Mouse (Mus musculus) olfactory bulb, adult 2 months (tissue): ENCODE results near the gene Lmnb2. TPM values are rescaled to one million over a fixed set of nuclear protein-coding genes. Genes with fewer than 3 reads are reported as not detected.

Experiments used
- H3K27ac ChIP-seq: fragments of 200-500 bp; 2 replicates; pipeline ENCODE4 v1.5.1; 2012; ENCODE audit warnings: low read depth, low read length; ENCODE audit not compliant: insufficient read depth
- H3K4me1 ChIP-seq: fragments of 200-500 bp; 2 replicates; pipeline ENCODE4 v1.6.1; 2012; ENCODE audit warnings: low read length; ENCODE audit not compliant: control insufficient read depth, insufficient read depth
- H3K4me3 ChIP-seq: fragments of 200-500 bp; 2 replicates; pipeline ENCODE4 v1.5.1; 2012; ENCODE audit warnings: mild to moderate bottlenecking, low read depth, low read length, moderate library complexity; ENCODE audit not compliant: insufficient read depth
- CTCF ChIP-seq: fragments of 200-500 bp; IDR thresholded peaks from 2 replicates; pipeline ENCODE4 v1.5.1; 2012; ENCODE audit warnings: low read depth, mild to moderate bottlenecking, low read length, moderate library complexity; ENCODE audit not compliant: insufficient read depth
- POLR2A ChIP-seq: fragments of 200-500 bp; IDR thresholded peaks from 2 replicates; pipeline ENCODE4 v1.6.1; 2012; ENCODE audit warnings: mild to moderate bottlenecking, low read depth, low read length, moderate library complexity; ENCODE audit not compliant: insufficient read depth
- WGBS: fragments of 180-500 bp; shearing (Covaris S2); methylation state at CpG from one replicate; pipeline ENCODE4 v1.1.7; 2018; 5-methylcytosine and 5-hydroxymethylcytosine counted together
- polyA plus RNA-seq: library from polyadenylated mRNA; stranded (reverse); fragments of >200 nt; gene quantifications from 2 replicates; pipeline ENCODE4 v1.2.4, GENCODE M21; 2012; ENCODE audit warnings: low replicate concordance; ENCODE audit not compliant: missing spikeins, insufficient read depth, insufficient read length

Gene Lmnb2
- polyA plus RNA-seq, 1 experiment, result not detected

DNA sequence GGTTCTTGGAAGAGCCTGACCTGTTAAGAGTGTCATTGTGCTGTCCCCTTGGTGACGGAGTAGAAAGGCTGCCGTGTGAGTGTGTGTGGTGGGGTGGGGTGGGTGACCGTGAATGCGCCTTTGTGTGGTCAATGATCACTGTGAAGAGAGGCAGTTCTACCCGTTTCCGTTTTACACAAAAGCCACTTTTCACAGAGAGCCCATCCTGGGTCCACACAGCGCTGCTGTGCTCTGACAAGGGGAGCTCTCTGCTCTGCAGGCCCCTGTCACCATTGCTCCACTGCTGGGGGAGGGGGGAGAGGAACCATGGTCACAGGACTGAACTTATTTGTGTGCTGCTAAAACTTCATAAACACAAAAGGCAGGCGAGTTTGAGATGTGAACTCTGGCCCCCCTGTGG is 60.7 kb downstream of the Lmnb2 start:
- WGBS, result 50% methylated on average over 8 of the region's 8 CpGs
- 0 out of 2 replicates have a peak overlapping the region, but pooled peaks have one; percentile 27 for H3K27ac ChIP-seq
- peaks cover 39% of the 10 kb centered on the region for H3K4me1 ChIP-seq
- no peak overlapping the region for H3K4me3 ChIP-seq
- TF ChIP-seq CTCF (no peak), POLR2A (no peak)

DNA sequence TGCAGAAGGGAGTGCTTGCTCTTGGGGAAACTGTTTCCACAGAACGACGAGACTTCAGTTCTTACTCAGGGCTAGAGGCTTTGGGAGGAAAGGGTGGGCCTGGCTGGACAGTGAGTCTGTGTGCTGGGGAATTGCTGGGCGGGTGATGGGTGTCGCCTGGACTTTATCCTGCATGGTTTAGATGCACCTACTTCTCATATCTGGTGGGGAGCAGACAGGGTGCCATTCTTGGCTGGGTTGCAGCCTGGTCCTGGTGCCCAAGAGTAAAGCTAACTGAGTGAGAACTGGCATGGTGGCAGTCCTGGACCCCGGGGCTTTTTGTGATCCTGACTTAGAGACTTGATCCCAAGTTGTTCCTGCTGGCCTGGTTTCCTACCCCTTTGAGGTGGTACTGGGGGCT is 61.1 kb downstream of the Lmnb2 start:
- 71% methylated on average over 5 of the region's 5 CpGs for WGBS
- Histone ChIP-seq H3K4me1 (peaks cover 39% of the 10 kb centered on the region), H3K27ac (no peak overlapping the region), H3K4me3 (no peak overlapping the region)
- TF ChIP-seq CTCF (no peak), POLR2A (no peak)

DNA sequence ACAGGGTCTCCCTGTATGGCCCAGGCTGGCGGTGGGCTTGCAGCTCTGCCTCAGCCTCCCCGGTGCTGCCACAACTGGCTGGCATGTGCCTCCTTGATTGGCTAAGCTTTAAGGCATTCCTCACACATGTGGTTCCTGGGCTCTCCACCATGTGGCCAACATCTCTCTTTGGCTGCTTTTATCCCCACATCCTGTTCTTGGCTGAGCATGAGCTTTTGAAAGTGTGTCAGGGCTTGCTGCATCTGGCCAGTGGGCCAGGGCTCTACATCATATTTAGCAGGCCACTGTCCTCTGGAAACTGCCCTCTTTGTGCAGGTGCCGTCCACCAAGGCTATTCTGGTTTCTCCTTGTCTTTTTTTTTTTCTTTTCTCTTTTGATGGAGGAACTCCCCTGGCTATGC is 61.8 kb downstream of the Lmnb2 start:
- Histone ChIP-seq H3K4me1 (peaks cover 39% of the 10 kb centered on the region), H3K27ac (no peak overlapping the region), H3K4me3 (peak overlapping the region; percentile 62; the same call in 1 of the 2 replicates)
- TF ChIP-seq POLR2A (no peak), CTCF (no peak)
- 53% methylated on average over 3 of the region's 3 CpGs for WGBS

DNA sequence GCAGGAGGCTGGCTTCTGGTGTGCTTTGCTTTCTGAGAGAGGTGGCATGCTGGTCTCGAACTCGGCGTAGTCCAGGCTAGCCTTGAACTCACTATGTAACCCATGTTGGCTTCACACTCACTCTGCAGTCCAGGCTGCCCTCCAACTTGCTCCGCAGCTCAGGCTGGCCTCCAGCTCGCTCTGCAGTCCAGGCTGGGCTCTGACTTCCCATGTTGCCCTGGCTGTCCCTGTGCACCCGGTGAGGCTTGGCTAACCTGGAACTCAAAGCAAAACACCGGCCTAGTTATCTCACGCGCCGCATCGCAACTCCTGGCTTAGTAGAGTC is 62.3 kb downstream of the Lmnb2 start:
- TF ChIP-seq POLR2A (no peak), CTCF (no peak)
- no peak overlapping the region for H3K27ac ChIP-seq
- 16% methylated on average over 11 of the region's 11 CpGs for WGBS

DNA sequence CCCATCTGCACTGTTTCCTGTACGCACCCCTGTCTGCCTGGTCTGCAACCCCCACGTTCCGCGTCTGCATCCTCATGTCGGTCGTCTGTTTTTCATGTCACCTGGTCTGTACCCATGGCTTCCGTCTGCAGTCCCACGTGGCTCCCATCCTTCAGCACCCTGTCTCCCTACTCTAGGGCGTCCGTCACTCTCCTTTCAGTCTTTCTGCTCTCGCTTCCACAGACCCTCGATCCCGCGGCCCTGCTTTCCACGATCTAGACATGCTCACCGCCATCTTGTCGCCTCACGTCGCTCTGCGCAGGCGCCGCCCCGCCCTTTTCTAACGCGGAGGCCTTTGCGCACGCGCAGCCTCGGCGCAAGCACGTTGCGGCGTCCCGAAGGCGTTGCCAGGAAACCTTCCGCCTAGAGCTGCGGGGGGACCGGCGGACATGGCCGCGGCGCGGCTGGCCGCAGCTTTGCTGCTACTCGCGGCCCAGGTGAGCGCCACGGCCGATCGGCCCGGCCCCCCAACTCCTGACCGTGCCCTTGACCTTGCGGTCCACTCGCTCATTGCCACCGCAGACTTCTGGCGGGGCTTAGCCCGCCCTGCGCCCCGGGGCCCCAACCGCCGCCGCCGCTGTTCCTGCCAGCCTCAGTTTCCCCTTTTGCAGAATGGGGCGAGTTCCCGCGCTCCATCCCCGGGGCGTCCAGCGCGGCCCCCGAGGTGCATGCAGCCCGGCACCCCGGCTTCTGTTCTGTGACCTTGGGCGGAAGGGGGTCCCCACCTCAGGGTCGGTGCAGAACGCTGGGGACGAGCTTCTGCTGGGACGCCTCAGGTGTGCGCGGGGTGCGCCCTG is 62.9 kb downstream of the Lmnb2 start, which contains the start of the genes Lsm7 and Sppl2b:
Gene Lsm7, minus strand, starts transcription at position 297 of the 836 bp plus-strand sequence.
Gene Sppl2b, plus strand, starts transcription at position 363 of the 836 bp plus-strand sequence.
- Histone ChIP-seq H3K4me1 (peaks cover 39% of the 10 kb centered on the region), H3K4me3 (peak within 1 kb of the TSS; percentile 62), H3K27ac (peak within 1 kb of the TSS; percentile 13)
- TF ChIP-seq POLR2A (peak; percentile 94), CTCF (no peak)
- under 1% methylated on average over 81 of the region's 81 CpGs for WGBS

More for the DNA sequence above, 62.3 kb downstream of the Lmnb2 start:
- peak overlapping the region; percentile 62 for H3K4me3 ChIP-seq
- peaks cover 39% of the 10 kb centered on the region for H3K4me1 ChIP-seq

Other genes starting within 250 kb of the Lmnb2 start
- gene Mknk2, start 240.1 kb downstream of the Lmnb2 start, polyA plus RNA-seq, result not detected in 2 replicates
- not detected in 2 replicates for gene Mob3a, start 216.3 kb downstream of the Lmnb2 start, polyA plus RNA-seq
- gene Izumo4, start 216.1 kb downstream of the Lmnb2 start, polyA plus RNA-seq, result not detected in 2 replicates
- gene Ap3d1, start 176.0 kb downstream of the Lmnb2 start, polyA plus RNA-seq, result 105 TPM in 1 of 2 replicates, not detected in the other
- 106 and 235 TPM in 2 replicates for gene Dot1l, start 163.0 kb downstream of the Lmnb2 start, polyA plus RNA-seq
- not detected in 2 replicates for gene Sf3a2, start 120.0 kb downstream of the Lmnb2 start, polyA plus RNA-seq
- not detected in 2 replicates for gene Plekhj1, start 119.6 kb downstream of the Lmnb2 start, polyA plus RNA-seq
- not detected in 2 replicates for gene Amh, start 113.0 kb downstream of the Lmnb2 start, polyA plus RNA-seq
- gene Jsrp1, start 104.7 kb downstream of the Lmnb2 start, polyA plus RNA-seq, result not detected in 2 replicates
- gene Oaz1, start 91.6 kb downstream of the Lmnb2 start, polyA plus RNA-seq, result 801 TPM in 1 of 2 replicates, not detected in the other
- not detected in 2 replicates for gene Lingo3, start 74.2 kb downstream of the Lmnb2 start, polyA plus RNA-seq
- gene Lsm7, start 63.0 kb downstream of the Lmnb2 start, polyA plus RNA-seq, result not detected in 2 replicates
- gene Sppl2b, start 63.0 kb downstream of the Lmnb2 start, polyA plus RNA-seq, result not detected in 2 replicates
- gene Tmprss9, start 46.4 kb downstream of the Lmnb2 start, polyA plus RNA-seq, result not detected in 2 replicates
- not detected in 2 replicates for gene Timm13, start 17.3 kb downstream of the Lmnb2 start, polyA plus RNA-seq
- not detected in 2 replicates for gene Gadd45b, start 11.8 kb upstream of the Lmnb2 start, polyA plus RNA-seq
- not detected in 2 replicates for gene Gng7, start 96.7 kb upstream of the Lmnb2 start, polyA plus RNA-seq
- gene Diras1, start 107.4 kb upstream of the Lmnb2 start, polyA plus RNA-seq, result not detected in 2 replicates
- gene Slc39a3, start 119.2 kb upstream of the Lmnb2 start, polyA plus RNA-seq, result not detected in 2 replicates
- gene Sgta, start 141.9 kb upstream of the Lmnb2 start, polyA plus RNA-seq, result not detected in 2 replicates
- not detected in 2 replicates for gene Thop1, start 151.8 kb upstream of the Lmnb2 start, polyA plus RNA-seq
- not detected in 2 replicates for gene Creb3l3, start 180.6 kb upstream of the Lmnb2 start, polyA plus RNA-seq
- gene Map2k2, start 187.7 kb upstream of the Lmnb2 start, polyA plus RNA-seq, result not detected in 2 replicates
- gene Zbtb7a, start 217.0 kb upstream of the Lmnb2 start, polyA plus RNA-seq, result 77.0 TPM in 1 of 2 replicates, not detected in the other
- not detected in 2 replicates for gene Pias4, start 249.7 kb upstream of the Lmnb2 start, polyA plus RNA-seq